Mouse (Mus musculus) skeletal muscle tissue, adult 2 months (tissue): Measurements from ENCODE around the gene Aldh1l1.

Source experiments
- DNase-seq: peaks from one replicate; pipeline ENCODE4 v3.0.0-alpha.2; 2012; ENCODE audit warnings: low read depth, low spot score

Aldh1l1 gene

DNA sequence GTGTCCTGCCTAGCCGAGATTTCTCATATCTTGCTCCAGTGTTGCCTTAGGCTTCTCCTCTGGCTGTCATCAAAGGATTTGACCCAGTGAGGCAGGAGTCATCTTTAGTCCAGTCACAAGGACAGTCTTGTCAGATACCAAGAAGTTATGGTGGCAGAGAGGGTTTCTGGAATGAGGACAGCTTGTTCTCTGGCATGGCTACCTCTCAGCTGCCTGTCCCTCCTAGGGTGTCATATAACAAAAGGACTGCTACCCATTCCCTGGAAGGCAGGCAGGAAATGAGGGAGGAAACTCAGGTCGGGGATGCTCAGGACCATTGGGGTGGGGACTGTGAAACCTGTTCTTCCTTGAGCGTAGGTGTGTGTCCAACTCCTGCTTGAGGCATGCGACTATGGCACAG lies 14.1 kb upstream of the Aldh1l1 start:
- peak; percentile 72 for DNase-seq

DNA sequence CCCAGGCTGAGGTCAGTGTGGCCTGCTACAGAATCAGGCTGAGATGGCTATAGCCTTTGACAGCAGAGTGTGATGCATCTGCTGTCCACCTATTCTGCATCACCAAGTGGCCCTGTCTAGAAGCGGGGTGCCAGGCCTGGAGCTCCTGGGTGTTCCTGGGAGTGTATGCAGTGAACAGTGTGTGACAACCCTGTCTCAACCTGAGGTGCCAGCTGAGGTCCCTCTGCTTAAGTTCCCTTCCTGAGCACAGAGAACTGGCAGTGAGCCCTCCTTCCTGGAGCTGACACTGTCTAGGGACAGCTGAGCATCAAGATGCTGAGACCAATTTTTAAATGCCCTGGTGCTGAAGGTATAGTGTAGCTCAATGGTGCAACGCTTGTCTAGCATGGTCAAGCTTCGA lies 13.5 kb upstream of the Aldh1l1 start:
- peak; percentile 64 for DNase-seq

DNA sequence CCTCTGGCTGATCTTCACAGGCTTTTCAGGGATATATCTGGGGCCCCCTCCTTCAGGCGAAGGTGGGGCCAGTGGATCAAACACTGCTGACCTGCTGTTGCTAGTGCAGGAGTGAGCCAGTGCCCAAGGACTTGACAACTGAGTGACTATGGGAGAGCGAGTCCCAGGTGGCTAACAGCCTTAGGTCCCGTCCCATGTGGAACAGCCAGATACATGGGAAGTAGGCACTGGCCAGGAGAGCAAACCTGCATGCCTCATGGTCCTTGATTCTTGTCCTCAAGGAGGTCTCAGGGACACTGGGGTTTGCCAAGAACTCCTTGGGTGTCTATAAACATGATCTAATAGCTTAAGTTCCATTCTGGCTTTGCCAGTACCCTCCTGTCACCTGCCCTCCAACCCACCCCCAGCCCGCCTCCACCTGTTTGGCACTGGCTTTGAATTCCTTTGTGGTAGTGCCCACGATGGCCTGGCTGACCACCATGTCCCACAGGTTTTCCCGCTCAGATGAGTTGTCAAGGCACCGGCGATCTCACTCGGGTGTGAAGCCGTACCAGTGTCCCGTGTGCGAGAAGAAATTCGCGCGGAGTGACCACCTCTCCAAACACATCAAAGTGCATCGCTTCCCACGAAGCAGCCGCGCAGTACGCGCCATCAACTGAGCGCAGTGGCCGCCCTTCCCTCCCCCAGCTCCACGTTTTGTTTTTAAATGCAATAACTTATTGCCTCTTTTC lies 12.4 kb upstream of the Aldh1l1 start:
- no peak for DNase-seq

DNA sequence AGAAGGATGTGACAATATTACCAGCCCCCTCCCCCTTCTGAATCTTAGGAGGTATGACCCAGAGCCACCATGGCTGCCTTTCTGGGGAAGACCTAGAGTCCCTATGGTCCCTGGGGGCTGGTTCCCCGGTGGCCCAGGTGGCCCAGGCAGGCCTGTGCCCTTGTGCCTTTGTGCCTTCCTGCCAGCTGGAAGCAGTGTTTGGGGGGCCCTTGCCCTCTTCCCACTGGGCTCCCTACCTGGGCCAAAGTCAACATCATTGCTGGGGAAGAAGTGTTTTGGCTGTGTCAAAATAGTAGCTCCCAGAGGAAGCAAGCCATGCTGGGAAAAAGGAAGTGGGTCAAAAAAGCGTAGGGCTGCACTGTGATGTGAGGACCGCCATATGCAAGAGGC lies 11.9 kb upstream of the Aldh1l1 start:
- no peak for DNase-seq

DNA sequence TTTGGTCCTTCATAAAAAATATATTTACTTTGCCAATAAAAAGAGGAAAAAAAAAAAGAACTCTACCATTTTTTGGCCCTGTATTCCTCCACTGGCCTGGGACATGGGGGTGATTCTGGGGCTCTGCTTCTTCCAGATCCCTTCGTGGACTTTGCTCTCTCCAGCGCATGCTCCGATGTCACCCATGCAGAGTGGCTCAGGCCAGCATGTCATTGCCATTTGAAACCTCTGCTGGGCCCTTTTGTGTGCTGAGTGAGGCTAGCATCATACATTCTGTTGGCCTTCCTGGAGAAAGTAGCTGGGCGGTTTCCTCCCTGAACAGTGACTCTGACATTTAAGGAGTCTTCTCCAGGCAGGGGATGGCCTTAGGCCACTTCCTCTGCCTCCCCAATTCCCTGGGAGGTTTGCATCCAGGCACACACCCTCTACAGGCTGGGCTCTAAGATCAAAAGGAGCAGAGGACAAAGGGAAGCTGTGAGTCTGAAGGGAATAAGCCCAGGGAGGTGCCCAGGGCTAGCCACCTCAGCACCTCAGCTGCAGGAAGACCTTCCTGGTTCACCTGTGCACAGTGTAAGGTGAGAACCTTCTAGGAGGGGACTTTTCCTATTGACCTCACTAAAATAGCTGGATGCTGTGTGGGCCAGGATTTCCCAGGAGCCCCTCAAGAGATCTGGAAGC lies 10.9 kb upstream of the Aldh1l1 start:
- no peak for DNase-seq

DNA sequence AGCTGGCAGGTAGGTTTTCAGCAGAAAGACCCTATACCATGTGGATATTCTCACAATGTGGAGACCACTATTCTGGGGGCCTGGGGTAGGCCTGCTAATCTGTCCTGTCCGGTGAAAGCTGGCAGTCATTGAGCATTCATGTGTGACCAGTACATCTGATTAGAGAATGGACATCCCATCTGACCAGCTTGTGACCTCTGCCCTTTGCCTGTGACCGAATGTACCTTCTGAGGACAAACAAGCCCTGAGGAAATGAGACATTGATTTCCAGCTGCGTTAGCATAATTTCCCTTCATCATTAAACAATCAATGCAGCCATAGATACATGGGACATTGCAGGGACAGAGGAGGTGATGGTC lies 10.4 kb upstream of the Aldh1l1 start:
- DNase-seq = no peak

DNA sequence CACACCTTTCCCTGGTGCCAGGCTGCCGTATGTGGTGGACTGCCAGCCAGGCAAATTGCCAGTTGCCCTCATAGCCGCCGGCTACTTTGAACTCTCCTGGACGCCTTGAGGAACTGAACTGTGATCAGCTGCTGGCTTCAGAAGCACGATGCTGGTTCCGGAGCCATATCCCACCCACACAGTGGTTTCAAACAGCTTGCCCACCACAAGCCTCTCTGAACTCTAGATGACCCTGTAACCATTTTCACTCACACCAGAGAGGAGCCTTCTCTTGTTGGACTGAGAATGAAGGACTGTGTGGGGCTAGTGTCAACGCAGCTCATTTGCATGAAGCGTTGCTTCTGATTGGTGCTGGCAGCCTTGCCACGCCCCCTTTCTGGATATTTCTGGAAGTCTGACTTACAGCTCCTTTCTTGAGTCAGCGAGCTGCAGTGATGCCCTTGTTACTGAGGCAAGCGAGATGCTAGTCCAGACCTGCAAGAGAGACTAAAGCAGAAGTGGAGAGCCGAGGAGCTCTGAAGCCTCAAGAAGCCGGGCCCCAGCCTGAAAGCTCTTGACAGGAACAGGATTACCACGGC lies 9.2 kb upstream of the Aldh1l1 start:
- peak; percentile 79 for DNase-seq

DNA sequence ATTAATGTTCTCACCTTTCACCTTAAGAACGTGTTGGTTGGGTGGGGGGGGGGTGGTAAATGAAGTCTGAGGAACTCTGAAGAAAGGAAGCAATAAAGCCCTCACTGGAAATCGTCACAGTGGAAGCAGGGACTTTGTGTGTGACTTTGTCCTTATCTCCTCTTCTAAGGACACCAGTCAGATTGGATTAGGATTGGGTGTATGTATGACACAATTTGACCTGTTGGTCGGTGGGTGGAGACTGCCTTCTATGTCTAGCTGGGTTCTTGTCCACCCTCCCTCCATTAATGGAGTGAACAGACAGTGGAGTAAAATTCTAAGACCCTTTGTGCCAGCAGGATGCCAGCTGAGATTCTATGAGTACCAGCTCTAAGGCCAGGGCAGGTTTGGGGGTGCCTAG lies 2.0 kb upstream of the Aldh1l1 start:
- DNase-seq = no peak

DNA sequence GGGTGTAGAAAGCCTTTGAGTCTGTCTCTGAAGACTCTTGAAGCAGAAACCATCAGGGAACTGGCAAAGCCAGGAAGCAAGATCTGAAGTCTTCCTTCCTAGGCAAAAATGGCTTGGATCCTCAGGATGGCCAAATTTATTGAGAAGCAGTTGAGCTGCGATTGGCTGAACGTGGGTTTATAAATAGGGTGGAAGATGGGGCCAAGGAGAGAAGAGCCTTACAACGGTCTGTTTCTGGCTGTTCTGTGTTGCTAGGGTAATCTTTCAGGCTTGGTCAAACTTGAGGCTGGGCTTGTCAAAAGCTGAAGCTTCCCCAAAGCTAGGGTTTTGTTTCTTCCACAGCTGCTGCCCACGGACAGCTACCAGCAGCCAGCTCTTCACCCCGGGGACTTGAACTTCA lies 1.4 kb upstream of the Aldh1l1 start:
- DNase-seq = no peak

DNA sequence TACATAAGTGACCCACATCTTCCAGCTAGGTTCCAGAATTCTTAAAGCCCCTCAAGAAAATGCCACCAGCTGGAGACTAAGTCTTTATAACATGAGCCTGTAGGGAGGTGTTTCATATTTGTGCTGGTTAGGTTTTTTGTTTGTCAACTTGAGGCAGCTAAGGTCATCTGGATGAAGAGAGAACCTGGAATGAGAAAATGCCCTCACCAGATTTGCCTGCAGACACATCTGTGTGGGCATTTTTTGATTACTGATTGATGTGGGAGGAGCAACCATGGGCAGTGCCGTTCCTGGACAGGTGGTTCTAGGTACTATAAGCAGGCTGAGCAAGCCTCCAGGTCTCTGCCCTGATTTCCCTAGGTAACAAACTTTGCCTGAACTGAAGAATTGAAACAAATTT lies 1.3 kb downstream of the Aldh1l1 start:
- DNase-seq = no peak

DNA sequence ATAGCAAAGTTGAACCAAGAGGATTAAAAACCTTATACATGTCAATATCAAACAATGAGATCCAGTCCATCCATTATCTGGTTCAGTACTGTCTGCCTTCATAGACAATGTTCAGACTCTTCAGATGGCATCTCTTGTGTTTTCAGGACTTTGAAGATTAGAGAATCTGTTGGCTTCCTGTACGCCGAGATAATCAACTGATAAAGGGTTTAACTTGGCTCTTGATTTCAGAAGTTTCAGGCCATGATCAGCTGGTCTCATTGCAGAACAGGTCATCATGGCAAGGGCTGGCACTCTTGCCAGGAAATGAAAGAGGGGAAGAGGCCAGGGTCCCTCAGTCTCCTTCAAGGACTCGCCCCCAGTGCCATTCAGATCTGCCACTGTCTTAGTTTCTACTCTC lies 3.3 kb downstream of the Aldh1l1 start:
- no peak for DNase-seq

DNA sequence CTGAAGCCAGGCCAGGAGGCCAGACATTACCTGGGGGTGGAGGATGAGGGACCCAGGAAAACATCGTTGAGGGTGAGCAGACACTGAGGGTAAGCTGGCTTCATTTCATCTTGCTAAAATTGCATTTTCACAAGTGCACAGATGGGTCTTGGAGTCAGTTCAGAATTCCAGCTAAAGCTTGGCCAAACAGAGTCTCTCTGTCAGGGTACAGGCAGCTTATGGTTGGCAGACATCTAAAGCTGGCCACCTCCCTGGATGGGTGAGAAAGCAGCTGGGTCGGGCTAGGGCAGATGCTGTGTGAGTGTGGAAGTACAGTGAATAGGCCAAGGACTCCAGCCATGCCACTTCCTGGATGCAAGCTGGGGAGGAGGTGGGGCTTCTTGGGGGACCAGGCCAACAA lies 4.7 kb downstream of the Aldh1l1 start:
- DNase-seq = no peak

DNA sequence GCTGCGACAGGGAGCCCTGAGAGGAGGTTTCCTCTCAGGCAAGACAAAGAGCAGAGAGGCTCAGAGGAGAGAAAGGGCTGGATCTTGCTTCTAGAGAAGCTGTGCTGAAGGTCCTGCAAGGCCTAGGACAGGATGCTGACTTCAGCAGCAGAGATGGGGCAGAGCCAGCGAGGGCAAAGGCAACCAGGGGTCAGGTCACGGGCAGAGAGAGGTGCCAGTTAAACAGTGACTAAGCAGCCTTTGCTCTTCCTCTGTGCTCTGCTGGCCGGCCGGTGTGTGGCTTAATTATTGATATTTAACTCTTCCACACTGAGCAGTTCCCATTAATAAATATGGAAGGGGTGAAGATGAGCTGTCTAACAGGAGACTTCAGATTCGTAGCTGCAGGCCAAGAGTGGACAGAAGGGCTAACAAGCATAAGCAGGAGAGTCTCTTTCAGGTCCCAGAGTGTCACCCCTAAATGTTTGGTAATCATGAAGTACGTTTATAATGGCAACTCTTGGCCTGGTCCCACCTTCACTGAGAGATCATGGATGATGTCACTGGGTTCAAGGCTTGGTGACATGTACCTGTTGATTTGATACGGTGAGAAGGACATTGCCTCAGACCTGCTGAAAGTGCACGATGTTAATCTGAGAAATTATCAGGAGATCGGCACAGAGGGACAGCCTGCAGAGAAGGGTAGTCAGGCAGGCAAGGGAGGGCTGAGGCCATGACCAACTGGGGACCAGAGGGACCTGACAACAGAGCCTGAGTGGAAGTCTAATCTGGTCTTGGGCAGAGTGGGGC lies 5.9 kb downstream of the Aldh1l1 start:
- DNase-seq = no peak

DNA sequence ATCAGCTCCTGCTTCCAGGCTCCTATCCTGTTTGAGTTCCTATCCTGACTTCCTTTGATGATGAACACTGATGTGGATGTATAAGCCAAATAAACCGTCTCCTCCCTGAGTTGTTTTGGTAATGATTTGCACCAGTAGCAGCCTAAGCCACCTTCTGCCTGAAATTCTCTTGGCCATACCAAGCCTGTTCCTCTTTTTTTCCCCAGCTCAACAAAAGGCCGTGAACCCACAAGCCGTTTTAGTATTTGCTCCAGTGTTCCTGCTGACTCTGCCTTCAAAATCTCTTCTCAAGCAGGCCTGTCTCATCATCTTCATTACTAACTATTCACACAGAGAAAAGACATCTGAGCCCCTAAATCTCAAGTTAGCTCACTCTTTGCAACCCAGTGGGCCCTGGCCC lies 7.9 kb downstream of the Aldh1l1 start:
- no peak for DNase-seq

DNA sequence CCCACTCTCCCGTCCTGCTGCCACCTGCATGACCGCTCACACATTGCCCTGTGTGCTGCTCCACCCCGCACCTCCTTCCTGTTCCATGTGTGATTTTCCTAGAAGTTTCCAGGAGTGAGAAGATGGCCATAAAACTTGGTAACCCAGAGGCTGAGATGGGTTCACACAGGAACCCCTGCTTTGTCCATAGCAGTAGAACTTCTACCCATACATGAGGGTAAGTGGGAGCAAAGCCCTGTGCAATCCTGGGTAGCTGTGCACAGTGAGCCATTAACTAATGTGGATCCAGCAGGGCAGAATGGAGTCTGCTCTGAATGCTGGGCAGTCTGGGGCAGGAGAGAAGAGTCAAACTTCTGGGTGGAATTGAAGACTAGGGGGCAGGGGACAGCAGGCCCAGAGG lies 8.3 kb downstream of the Aldh1l1 start:
- DNase-seq = no peak

DNA sequence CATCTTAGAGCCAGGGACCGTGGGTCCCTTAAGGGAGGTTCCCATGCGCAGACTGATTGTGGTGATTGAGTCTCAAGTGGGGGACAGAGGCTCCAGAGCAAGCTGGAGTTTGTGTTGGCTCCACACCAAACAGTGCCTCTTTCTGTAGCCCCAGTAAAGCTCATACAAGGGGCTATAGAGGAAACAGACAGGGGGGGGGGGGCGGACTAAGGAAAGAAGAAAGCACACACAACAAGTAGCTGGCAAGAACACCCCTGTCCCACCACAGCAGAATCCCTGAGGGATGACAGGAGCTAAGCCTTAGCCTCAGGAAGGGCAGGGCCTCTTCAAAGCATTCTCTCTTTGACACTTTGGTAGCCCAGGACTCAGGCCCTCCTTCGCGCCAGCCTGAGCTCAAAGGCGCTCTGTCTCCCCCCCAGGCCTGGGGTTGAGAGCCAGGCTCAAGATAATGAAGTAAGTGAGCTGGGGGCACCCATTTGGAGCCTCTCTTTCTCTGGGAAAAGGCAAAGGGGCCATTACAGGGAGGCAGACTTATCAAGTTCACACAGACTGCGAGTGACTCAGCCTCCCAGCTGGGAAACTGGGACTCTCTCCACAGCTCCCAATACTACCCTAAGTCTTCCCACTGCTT lies 9.2 kb downstream of the Aldh1l1 start:
- DNase-seq = no peak

DNA sequence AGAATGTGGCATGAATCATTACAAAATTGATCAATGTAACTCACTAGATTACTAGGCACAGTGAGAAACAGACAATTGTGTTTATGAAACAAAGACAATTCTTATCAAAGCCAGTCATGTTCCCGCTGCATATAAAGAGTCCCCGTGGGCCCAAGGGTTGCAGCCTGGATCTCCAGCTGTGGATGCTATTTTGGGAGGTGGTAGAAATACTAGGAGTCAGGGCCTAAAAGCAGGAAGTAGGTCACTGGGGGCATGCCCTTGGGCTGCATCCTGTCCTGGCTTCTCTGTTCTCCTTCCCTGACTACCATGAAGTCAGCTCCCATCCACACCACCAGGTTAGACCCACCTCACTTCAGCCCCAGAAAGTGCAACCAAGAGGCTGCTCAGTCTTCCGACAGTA lies 10.0 kb downstream of the Aldh1l1 start:
- no peak for DNase-seq

DNA sequence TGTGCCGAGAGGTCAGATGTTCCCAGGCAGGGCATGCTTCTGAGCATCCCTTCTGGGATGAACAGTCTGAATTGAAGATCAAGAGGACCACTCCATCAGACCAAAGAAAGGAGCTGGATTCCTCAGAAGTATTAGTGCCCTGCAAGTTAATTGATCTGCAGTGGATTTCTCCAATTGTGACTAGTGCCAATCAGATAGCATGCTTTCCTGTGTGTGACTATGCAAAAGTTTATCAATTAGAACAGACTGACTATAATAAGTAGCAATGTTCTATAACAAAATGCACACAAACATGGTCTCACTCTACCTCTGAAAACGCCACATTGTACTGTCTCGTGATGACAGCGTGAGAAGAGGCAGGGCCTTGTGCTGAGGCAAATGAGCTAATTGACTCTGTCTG lies 13.3 kb downstream of the Aldh1l1 start:
- DNase-seq = no peak

DNA sequence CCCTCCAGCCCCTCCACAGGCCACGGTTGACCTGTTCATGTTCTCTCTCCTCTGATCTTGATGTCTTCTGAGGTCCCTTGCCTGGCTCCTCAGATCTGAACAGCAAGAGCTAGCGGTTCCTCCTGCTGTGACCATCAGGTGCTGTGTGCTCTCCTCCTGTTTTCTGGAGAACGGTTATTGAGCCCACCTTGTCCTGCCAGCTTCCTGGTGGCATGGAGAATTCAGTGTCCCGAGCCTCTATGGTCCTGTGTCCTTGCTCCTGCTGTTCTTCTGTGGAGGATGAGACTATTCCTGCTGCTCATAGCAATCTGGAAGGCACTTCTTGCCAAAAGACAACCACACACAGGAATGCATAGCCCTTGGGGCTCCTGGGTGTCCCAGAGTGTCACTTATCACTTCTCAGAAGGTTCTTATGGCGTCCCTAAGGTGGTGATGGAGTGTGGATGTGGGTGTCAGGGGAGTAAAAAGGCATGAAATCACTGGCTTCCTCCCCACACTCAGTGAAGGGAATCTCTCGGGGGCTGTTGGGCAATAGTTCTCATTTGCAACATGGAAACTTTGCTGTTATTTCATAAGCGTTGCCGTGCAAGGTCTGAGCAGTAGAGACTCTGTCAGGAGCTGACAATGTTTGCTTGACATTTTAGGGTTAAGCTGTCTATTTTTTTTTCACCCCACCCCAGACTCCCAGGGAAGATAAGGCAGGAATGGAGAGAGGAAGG lies 15.2 kb downstream of the Aldh1l1 start:
- DNase-seq = no peak

DNA sequence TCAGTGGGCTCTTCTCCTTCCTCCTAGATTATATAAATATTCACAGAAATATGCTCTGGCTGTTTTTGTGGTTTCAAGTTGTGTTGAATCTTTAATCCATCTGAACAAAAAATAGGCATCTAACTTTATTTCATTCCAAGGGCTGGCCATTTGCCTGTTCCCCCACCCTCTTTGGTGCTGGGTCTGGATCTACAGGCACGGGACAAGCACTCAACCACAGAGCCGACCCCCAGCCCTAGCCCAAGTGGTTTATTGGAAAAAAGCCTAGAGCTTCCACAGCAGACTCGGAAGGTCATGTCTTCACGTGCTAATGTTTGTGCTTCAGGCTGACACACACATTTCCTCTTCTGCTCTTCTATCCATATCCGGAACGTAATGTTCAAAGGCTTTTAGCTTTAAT lies 19.7 kb downstream of the Aldh1l1 start:
- no peak for DNase-seq

DNA sequence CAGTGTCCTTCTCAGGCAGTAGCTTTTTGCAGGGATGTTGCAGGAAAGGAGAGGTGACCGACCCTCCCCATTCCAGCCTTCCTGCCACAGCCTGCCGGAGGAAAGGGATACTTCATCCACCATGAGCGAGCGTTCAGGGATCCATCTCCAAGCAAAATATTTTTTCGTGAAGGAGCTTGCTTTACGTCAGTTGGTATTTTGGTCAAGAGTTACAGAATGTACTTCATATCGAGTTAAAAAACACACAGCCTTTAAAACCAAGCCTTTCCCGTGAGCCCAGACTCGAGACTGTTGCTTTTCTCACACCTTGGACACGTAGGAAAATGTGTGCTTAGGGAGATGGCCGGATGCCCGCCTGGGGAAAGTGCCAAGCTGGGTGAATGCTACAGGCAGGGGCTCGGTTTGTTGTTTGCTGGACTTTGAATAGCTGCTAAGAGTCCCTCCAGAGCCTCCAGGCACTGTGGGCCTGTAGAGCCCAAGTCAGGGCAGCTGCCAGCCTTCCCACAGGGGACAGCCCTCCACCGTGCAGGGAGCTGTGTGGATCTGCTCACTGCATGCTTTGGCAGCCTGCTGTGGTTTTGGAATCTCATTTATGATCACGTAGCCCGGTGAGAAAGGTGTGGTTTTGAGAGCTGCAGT lies 20.6 kb downstream of the Aldh1l1 start:
- DNase-seq = peak; percentile 71
